Mouse (Mus musculus): Measurements from ENCODE around the gene Ppat.

DNA sequence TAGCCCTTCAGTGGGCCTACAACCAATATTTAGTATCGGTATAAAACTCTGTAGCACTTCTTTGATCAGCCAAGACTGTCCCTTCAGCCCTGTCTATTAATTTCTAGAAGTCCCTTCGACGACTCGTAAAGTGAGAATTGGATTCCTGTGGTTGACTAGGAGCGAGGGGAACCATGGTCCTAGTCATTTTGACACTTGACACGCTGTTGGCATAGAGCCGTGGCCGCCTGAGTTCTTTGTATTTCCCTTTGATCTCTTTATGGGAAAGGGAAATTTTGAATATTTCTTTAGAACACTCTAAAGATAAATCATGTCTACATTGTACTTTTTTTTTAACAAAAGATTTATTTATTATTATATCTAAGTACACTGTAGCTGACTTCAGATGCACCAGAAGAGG lies 24.4 kb upstream of the Ppat start:
- TF ChIP-seq POLR2A (IDR thresholded peaks at IDR 0.05; ENCODE audit: insufficient read depth, low read length) = no peak
- no peak for TF ChIP-seq EP300 (IDR thresholded peaks at IDR 0.05; ENCODE audit: insufficient read depth, low read depth, low read length)
- no peak for TF ChIP-seq CTCF (IDR thresholded peaks at IDR 0.05; ENCODE audit: low read depth, low read length)
